21 mouse cellular contexts compared by ENCODE assay signal in the genomic region with DNA sequence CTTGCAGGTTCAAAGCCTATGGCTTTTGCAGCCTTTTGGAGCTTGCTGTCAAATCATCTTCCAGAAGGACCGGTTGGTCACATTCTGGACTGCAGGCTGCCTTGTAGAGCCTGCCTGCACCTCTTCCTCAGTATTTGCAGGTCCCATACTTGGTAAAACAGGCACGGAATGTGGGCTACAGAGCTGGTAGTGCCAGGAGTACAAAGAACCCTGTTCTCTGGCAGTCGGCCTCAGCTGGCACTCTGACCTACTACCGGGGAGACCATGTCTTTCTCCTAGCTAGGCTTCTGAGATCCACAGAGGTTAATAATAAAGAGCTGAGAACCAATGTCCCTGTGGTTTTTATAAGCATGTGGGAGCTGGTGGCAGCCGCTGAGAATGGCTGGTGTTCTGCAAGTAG. TPM values are rescaled to one million over a fixed set of nuclear protein-coding genes. Genes with fewer than 3 reads are reported as not detected.
DNase-seq lines count a peak whose midpoint lies in the region; ATAC-seq and TF ChIP-seq lines count a peak whose summit lies in the region.
"Had no signal": no experiment of that assay in that cellular context is flagged by ENCODE, and none has a peak within 500 bp of the region (broad histone marks: within the 10 kb centered on the region; RNA-seq: fewer than 3 reads in every experiment).

No protein-coding gene starts in this region.

- H3K9me3 ChIP-seq in kidney, embryonic 16.5 days (ENCODE audit: low read length) = no peaks in the 10 kb centered on the region
- H3K9me3 ChIP-seq: embryonic facial prominence, embryonic 13.5 days; hindbrain, embryonic 13.5 days; midbrain, embryonic 12.5 days had no signal

- DNase-seq in heart, adult 18-20 months = peak; percentile 14 to 33
- no peak for DNase-seq in heart, postnatal 36 days
- peak; percentile 82 for DNase-seq in kidney, adult 2 months
- peak; percentile 59 to 63 for DNase-seq in right cerebral cortex, postnatal 10 days (ENCODE audit: low spot score in 2 of 2)
- no peak for DNase-seq in right cerebral cortex, adult 18-20 months
- DNase-seq in thymus, postnatal 10 days (ENCODE audit: low spot score in 2 of 2) = no peak
- DNase-seq: cerebellum, adult 9-11 months; gastrocnemius, postnatal 36 days; liver; lung, adult 2 months; lung, postnatal 4 days; retina, postnatal 1 day; spleen, adult 18-20 months; thymus, adult 18-20 months had no signal

- H3K27ac ChIP-seq in kidney, adult 2 months (ENCODE audit: insufficient read depth, low read depth, low read length) = no peak overlapping the region
- H3K27ac ChIP-seq in kidney, embryonic 16.5 days (ENCODE audit: low read length) = no peak overlapping the region
- H3K27ac ChIP-seq: embryonic facial prominence, embryonic 13.5 days; hindbrain, embryonic 13.5 days; midbrain, embryonic 12.5 days had no signal

- WGBS in kidney, adult 2 months = 56% methylated on average over 5 of the region's 5 CpGs
- 84% methylated on average over 5 of the region's 5 CpGs for WGBS in kidney, embryonic 16.5 days

- no peak for ATAC-seq in kidney, embryonic 16.5 days (ENCODE audit: low FRiP score, low TSS enrichment)
- ATAC-seq: activated CD4-positive, CD25-positive, alpha-beta regulatory T cell, adult 4 months; intestine, postnatal 0 days; Patski had no signal

- intact Hi-C loops in heart, postnatal 36 days (cut with DNase I) = loop anchor here (10.0 kb wide), 1 partner anchor 685 kb away; no protein-coding TSS in a partner anchor

- no peak overlapping the region for H3K4me3 ChIP-seq in kidney, adult 2 months (ENCODE audit: insufficient read depth, low read depth, low read length)
- H3K4me3 ChIP-seq in kidney, embryonic 16.5 days (ENCODE audit: low read length) = no peak overlapping the region
- H3K4me3 ChIP-seq: embryonic facial prominence, embryonic 13.5 days; hindbrain, embryonic 13.5 days; midbrain, embryonic 12.5 days had no signal

- H3K4me2 ChIP-seq in kidney, embryonic 16.5 days (replicated peaks; ENCODE audit: low read depth, low read length) = no peak overlapping the region
- H3K4me2 ChIP-seq: embryonic facial prominence, embryonic 13.5 days; hindbrain, embryonic 13.5 days; midbrain, embryonic 12.5 days had no signal

- TF ChIP-seq POLR2A in kidney, adult 2 months (IDR thresholded peaks at IDR 0.05; ENCODE audit: low read depth, low read length) = no peak

- no peak overlapping the region for H3K9ac ChIP-seq in kidney, embryonic 16.5 days (replicated peaks; ENCODE audit: low read length)
- H3K9ac ChIP-seq: embryonic facial prominence, embryonic 13.5 days; hindbrain, embryonic 13.5 days; midbrain, embryonic 12.5 days had no signal

- no peak for TF ChIP-seq CTCF in kidney, adult 2 months (conservative IDR thresholded peaks at IDR 0.05; ENCODE audit: insufficient read depth, insufficient read length, low read depth, low read length)

- no peaks in the 10 kb centered on the region for H3K27me3 ChIP-seq in kidney, adult 2 months (replicated peaks; ENCODE audit: control insufficient read depth, insufficient read depth, low read length)
- no peaks in the 10 kb centered on the region for H3K27me3 ChIP-seq in kidney, embryonic 16.5 days (ENCODE audit: insufficient read depth, low read length)
- H3K27me3 ChIP-seq: embryonic facial prominence, embryonic 13.5 days; hindbrain, embryonic 13.5 days; midbrain, embryonic 12.5 days; Patski had no signal

- no peaks in the 10 kb centered on the region for H3K36me3 ChIP-seq in kidney, adult 2 months (ENCODE audit: control insufficient read depth, insufficient read depth, low read length)
- no peaks in the 10 kb centered on the region for H3K36me3 ChIP-seq in kidney, embryonic 16.5 days (ENCODE audit: insufficient read depth, low read length)
- H3K36me3 ChIP-seq: embryonic facial prominence, embryonic 13.5 days; hindbrain, embryonic 13.5 days; midbrain, embryonic 12.5 days had no signal

- no peaks in the 10 kb centered on the region for H3K4me1 ChIP-seq in kidney, adult 2 months (ENCODE audit: control insufficient read depth, insufficient read depth, low read length)
- no peaks in the 10 kb centered on the region for H3K4me1 ChIP-seq in kidney, embryonic 16.5 days (ENCODE audit: insufficient read depth, low read length)
- H3K4me1 ChIP-seq: embryonic facial prominence, embryonic 13.5 days; hindbrain, embryonic 13.5 days; midbrain, embryonic 12.5 days had no signal

RNA-seq across cellular contexts. Expression of a gene that starts 8.4 kb away (rescaled TPM):
- total RNA-seq in heart, adult 18-20 months (2021) = 100 to 1,000 TPM; 131 to 137 TPM
- total RNA-seq in heart, postnatal 36 days (2021) = 100 to 1,000 TPM; 113 to 122 TPM
- 62.1 and 66.7 TPM in 2 replicates for polyA plus RNA-seq in kidney, adult 2 months (2012; rRNA removed)
- 31.3 and 35.6 TPM in 2 replicates for polyA plus RNA-seq in kidney, embryonic 16.5 days (2015; fragmentation: Nextera tagmentation; extraction: Ambion mirVana)

Comparison
In these comparisons a context has a peak if more than half of its experiments do, and no peak if none do; other contexts are left out.
1. DNase-seq: peak in heart, adult 18-20 months (2 of 2), kidney, adult 2 months (single experiment) and right cerebral cortex, postnatal 10 days (2 of 2); none in heart, postnatal 36 days (0 of 2), right cerebral cortex, adult 18-20 months (single experiment) and thymus, postnatal 10 days (0 of 2).